Mouse (Mus musculus) ovary, postnatal 14 days (tissue): ENCODE results near the gene Phactr2.
A peak's percentile ranks its signal among the peaks of the same experiment; 100 is the strongest.

Source experiments
- DNase-seq: peaks from one replicate; pipeline ENCODE4 v3.0.0; 2022; ENCODE audit warnings: low spot score

Phactr2 gene

GRCm38 (mm10) chr10:13401971-13402370 lies 72.2 kb downstream of the Phactr2 start:
- no peak for DNase-seq

GRCm38 (mm10) chr10:13395753-13396152 lies 78.5 kb downstream of the Phactr2 start:
- no peak for DNase-seq

GRCm38 (mm10) chr10:13394000-13394399 lies 80.2 kb downstream of the Phactr2 start:
- DNase-seq, result no peak

GRCm38 (mm10) chr10:13388116-13388922 lies 85.9 kb downstream of the Phactr2 start:
- DNase-seq, result peak; percentile 34

GRCm38 (mm10) chr10:13384866-13385265 lies 89.3 kb downstream of the Phactr2 start:
- DNase-seq, result no peak

GRCm38 (mm10) chr10:13377895-13378294 lies 96.3 kb downstream of the Phactr2 start:
- no peak for DNase-seq

GRCm38 (mm10) chr10:13376428-13377260 lies 97.6 kb downstream of the Phactr2 start:
- no peak for DNase-seq

- peak; percentile 34 for DNase-seq
Observed at GRCm38 (mm10) chr10:13375820-13376219, 98.4 kb downstream of the Phactr2 start.

- no peak for DNase-seq
Observed at GRCm38 (mm10) chr10:13369581-13370375, 104.4 kb downstream of the Phactr2 start.

GRCm38 (mm10) chr10:13364286-13364580 lies 110.0 kb downstream of the Phactr2 start:
- no peak for DNase-seq

- no peak for DNase-seq
Observed at GRCm38 (mm10) chr10:13363499-13364285, 110.5 kb downstream of the Phactr2 start.

GRCm38 (mm10) chr10:13360913-13361312 lies 113.3 kb downstream of the Phactr2 start:
- no peak for DNase-seq

- DNase-seq, result no peak
Observed at GRCm38 (mm10) chr10:13359846-13360245, 114.4 kb downstream of the Phactr2 start.

GRCm38 (mm10) chr10:13358679-13359078 lies 115.5 kb downstream of the Phactr2 start:
- no peak for DNase-seq

GRCm38 (mm10) chr10:13346609-13347290 lies 127.5 kb downstream of the Phactr2 start:
- no peak for DNase-seq

- no peak for DNase-seq
Observed at GRCm38 (mm10) chr10:13340583-13340982, 133.6 kb downstream of the Phactr2 start.

GRCm38 (mm10) chr10:13336964-13337363 lies 137.2 kb downstream of the Phactr2 start:
- DNase-seq, result no peak

- DNase-seq, result no peak
Observed at GRCm38 (mm10) chr10:13335814-13336213, 138.4 kb downstream of the Phactr2 start.

- DNase-seq, result no peak
Observed at GRCm38 (mm10) chr10:13335347-13335746, 138.9 kb downstream of the Phactr2 start.

- DNase-seq, result no peak
Observed at GRCm38 (mm10) chr10:13333781-13334180, 140.4 kb downstream of the Phactr2 start.

GRCm38 (mm10) chr10:13332985-13333384 lies 141.2 kb downstream of the Phactr2 start:
- DNase-seq, result no peak
